Comparison of ENCODE assay signal across 8 mouse cellular contexts in the genomic region with DNA sequence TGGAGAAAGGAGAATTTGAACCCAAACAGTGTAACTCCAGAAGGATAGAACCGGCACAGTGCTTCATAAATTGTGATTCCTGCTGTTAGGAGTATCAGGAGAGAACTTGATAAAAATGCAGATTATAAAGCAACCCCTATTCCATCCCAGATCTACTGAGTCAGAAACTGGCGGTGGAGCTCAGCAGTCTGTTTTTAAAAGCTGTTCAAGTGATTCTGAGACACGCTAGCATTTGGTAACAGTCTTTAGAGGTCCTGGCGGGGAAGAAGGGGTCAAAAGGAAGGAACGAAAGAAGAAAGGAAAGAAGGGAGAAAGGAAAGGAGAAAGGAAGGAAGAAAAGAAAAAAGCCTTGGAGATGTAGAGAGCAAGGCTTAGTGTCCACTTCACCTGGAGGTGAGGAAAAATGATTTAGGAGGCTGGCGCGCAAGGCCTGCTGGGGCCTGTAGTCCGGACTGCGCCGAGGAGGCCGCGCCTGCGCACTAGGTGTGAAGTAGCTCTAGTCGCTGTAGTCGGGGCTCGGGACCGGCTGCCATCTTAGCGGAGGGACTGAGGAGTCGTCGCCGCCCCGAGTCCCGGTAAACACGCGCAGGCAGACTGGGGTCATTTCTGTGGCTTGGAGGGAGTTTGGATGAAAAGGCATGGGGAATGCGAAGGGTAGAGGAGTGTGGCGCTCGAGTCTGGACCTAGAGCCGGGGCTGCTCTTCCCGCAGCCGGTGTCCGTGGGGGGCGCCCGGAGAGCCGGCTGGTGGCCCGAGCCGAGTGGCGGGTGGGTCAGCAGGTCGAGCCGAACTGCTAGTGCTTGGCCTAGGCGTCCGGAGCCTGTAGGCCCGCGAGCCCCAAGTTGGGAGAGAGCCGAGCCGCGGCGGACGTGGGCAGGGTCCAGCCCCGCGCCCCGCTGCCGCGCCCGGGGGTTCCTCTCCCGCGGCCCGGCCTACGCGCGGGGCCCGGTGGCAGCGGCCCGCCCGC. TPM values are rescaled to one million over a fixed set of nuclear protein-coding genes. Genes with fewer than 3 reads are reported as not detected.
DNase-seq lines count a peak whose midpoint lies in the region; ATAC-seq and TF ChIP-seq lines count a peak whose summit lies in the region.

A gene (plus strand): TSS at position 499 of the 966 bp plus-strand sequence.

- H3K4me1 ChIP-seq in bone marrow macrophage, adult 2 months (ENCODE audit: control insufficient read depth, insufficient read depth, low read length), result peaks cover 20% of the 10 kb centered on the region
- H3K4me1 ChIP-seq in embryonic fibroblast, embryonic 13.5 days (ENCODE audit: control insufficient read depth, insufficient read depth, low read length), result peaks cover 12% of the 10 kb centered on the region
- H3K4me1 ChIP-seq in kidney, embryonic 14.5 days (ENCODE audit: control insufficient read depth, insufficient read depth, low read length), result peaks cover 13% of the 10 kb centered on the region
- H3K4me1 ChIP-seq in limb, embryonic 15.5 days, result peaks cover 17% of the 10 kb centered on the region

- no peaks in the 10 kb centered on the region for H3K9me3 ChIP-seq in kidney, embryonic 14.5 days (ENCODE audit: control insufficient read depth, low read length)
- no peaks in the 10 kb centered on the region for H3K9me3 ChIP-seq in limb, embryonic 15.5 days

- H3K9ac ChIP-seq in kidney, embryonic 14.5 days (ENCODE audit: low read depth, low read length), result peak within 1 kb of the TSS; percentile 98
- peak within 1 kb of the TSS; percentile 90 for H3K9ac ChIP-seq in limb, embryonic 15.5 days

- H3K27me3 ChIP-seq in kidney, embryonic 14.5 days (ENCODE audit: control insufficient read depth, insufficient read depth, low read length), result no peaks in the 10 kb centered on the region
- no peaks in the 10 kb centered on the region for H3K27me3 ChIP-seq in limb, embryonic 15.5 days

- peak within 1 kb of the TSS; percentile 83 for H3K4me3 ChIP-seq in bone marrow macrophage, adult 2 months (ENCODE audit: insufficient read depth, low read length)
- peak within 1 kb of the TSS; percentile 63 for H3K4me3 ChIP-seq in embryonic fibroblast, embryonic 13.5 days (ENCODE audit: insufficient read depth, low read length)
- peak within 1 kb of the TSS; percentile 97 for H3K4me3 ChIP-seq in kidney, embryonic 14.5 days (ENCODE audit: low read length)
- H3K4me3 ChIP-seq in limb, embryonic 15.5 days, result peak within 1 kb of the TSS; percentile 92

- peak within 1 kb of the TSS; percentile 16 for H3K27ac ChIP-seq in bone marrow macrophage, adult 2 months (ENCODE audit: insufficient read depth, low read depth, low read length)
- H3K27ac ChIP-seq in embryonic fibroblast, embryonic 13.5 days (ENCODE audit: insufficient read depth, low read length), result peak within 1 kb of the TSS; percentile 7
- peak within 1 kb of the TSS; percentile 83 for H3K27ac ChIP-seq in kidney, embryonic 14.5 days (ENCODE audit: low read depth, low read length)
- H3K27ac ChIP-seq in limb, embryonic 15.5 days, result peak within 1 kb of the TSS; percentile 91

- 3% methylated on average over 64 of the region's 65 CpGs for WGBS in kidney, embryonic 14.5 days
- 3% methylated on average over 56 of the region's 65 CpGs for WGBS in limb, embryonic 15.5 days

- ATAC-seq in kidney, embryonic 14.5 days (ENCODE audit: low FRiP score, low TSS enrichment), result peak; percentile 98
- peak; percentile 98 for ATAC-seq in limb, embryonic 15.5 days (ENCODE audit: insufficient number of reproducible peaks, low FRiP score, low TSS enrichment, low read depth)

- H3K4me2 ChIP-seq in kidney, embryonic 14.5 days (replicated peaks; ENCODE audit: low read depth, low read length), result peak within 1 kb of the TSS; percentile 60
- H3K4me2 ChIP-seq in limb, embryonic 15.5 days, result peak within 1 kb of the TSS; percentile 52

- TF ChIP-seq POLR2A in bone marrow macrophage, adult 2 months (IDR thresholded peaks at IDR 0.05; ENCODE audit: borderline replicate concordance, low read depth, low read length), result no peak
- TF ChIP-seq POLR2A in embryonic fibroblast, embryonic 13.5 days (IDR thresholded peaks at IDR 0.05; ENCODE audit: low read depth, low read length), result peak; percentile 98

- DNase-seq in A20 (ENCODE audit: low read depth, low spot score), result peak; percentile 94
- DNase-seq in heart, adult 9 months (ENCODE audit: low spot score in 2 of 2), result peak; percentile 91 to 92
- peak; percentile 54 to 72 for DNase-seq in monocyte, adult 2 months (ENCODE audit: low read depth in 1 of 2, low spot score in 2 of 2)
- peak; percentile 92 for DNase-seq in spleen, postnatal 36 days (ENCODE audit: low spot score in 2 of 2)

- TF ChIP-seq CTCF in bone marrow macrophage, adult 2 months (IDR thresholded peaks at IDR 0.05; ENCODE audit: low read depth, low read length), result no peak
- no peak for TF ChIP-seq CTCF in embryonic fibroblast, embryonic 13.5 days (IDR thresholded peaks at IDR 0.05; ENCODE audit: borderline replicate concordance, insufficient read depth, low read length)

- H3K36me3 ChIP-seq in kidney, embryonic 14.5 days (ENCODE audit: control insufficient read depth, insufficient read depth, low read length), result peaks cover 5% of the 10 kb centered on the region
- H3K36me3 ChIP-seq in limb, embryonic 15.5 days, result peaks cover 5% of the 10 kb centered on the region

RNA-seq across cellular contexts. Expression of the gene that starts here (rescaled TPM):
- 46.5 and 52.1 TPM in 2 replicates for polyA plus RNA-seq in bone marrow macrophage, adult 2 months (2012; ENCODE audit: insufficient read depth, insufficient read length, missing spikeins)
- 62.4 and 73.3 TPM in 2 replicates for polyA plus RNA-seq in embryonic fibroblast, embryonic 13.5 days (2011; ENCODE audit: insufficient read length, low read depth, missing spikeins)
- polyA plus RNA-seq in kidney, embryonic 14.5 days (2014; fragmentation: Nextera tagmentation; extraction: Ambion mirVana), result 43.8 and 63.6 TPM in 2 replicates
- 51.9 and 54.9 TPM in 2 replicates for polyA plus RNA-seq in limb, embryonic 15.5 days (2015; fragmentation: Nextera tagmentation; extraction: Ambion mirVana)

Comparison
In these comparisons a context has a peak if more than half of its experiments do, and no peak if none do; other contexts are left out.
1. Peak in every context shown above with its lines: DNase-seq, ATAC-seq, H3K4me3 ChIP-seq and H3K27ac ChIP-seq.
2. H3K27ac ChIP-seq: peak in every context shown above with its lines; median percentile 91 in limb, embryonic 15.5 days; 83 in kidney, embryonic 14.5 days; 16 in bone marrow macrophage, adult 2 months; 7 in embryonic fibroblast, embryonic 13.5 days.